Mouse (Mus musculus): ENCODE measurements around the gene Dpf3.

The Dpf3 gene

GRCm38 (mm10) chr12:83496336-83496735 lies 8.8 kb upstream of the Dpf3 start:
- no peak for DNase-seq (ENCODE audit: low spot score)

GRCm38 (mm10) chr12:83495961-83496282 lies 8.4 kb upstream of the Dpf3 start:
- no peak for DNase-seq (ENCODE audit: low spot score)

GRCm38 (mm10) chr12:83495248-83495960 lies 7.9 kb upstream of the Dpf3 start:
- no peak for DNase-seq (ENCODE audit: low spot score)

- peak; percentile 77 for DNase-seq (ENCODE audit: low spot score)
Measured at GRCm38 (mm10) chr12:83494196-83494595, 6.7 kb upstream of the Dpf3 start.

- DNase-seq (ENCODE audit: low spot score): no peak
Measured at GRCm38 (mm10) chr12:83492808-83493207, 5.3 kb upstream of the Dpf3 start.

- no peak for DNase-seq (ENCODE audit: low spot score)
Measured at GRCm38 (mm10) chr12:83491609-83492008, 4.1 kb upstream of the Dpf3 start.

GRCm38 (mm10) chr12:83489748-83490147 lies 2.2 kb upstream of the Dpf3 start:
- DNase-seq (ENCODE audit: low spot score): no peak

- DNase-seq (ENCODE audit: low spot score): no peak
Measured at GRCm38 (mm10) chr12:83488211-83488941, 860 bp upstream of the Dpf3 start.

GRCm38 (mm10) chr12:83486671-83487461 lies 650 bp downstream of the Dpf3 start:
- DNase-seq (ENCODE audit: low spot score): peak; percentile 14

- DNase-seq (ENCODE audit: low spot score): no peak
Measured at GRCm38 (mm10) chr12:83485911-83486670, 1.4 kb downstream of the Dpf3 start.

GRCm38 (mm10) chr12:83484855-83485745 lies 2.4 kb downstream of the Dpf3 start:
- DNase-seq (ENCODE audit: low spot score): no peak

- no peak for DNase-seq (ENCODE audit: low spot score)
Measured at GRCm38 (mm10) chr12:83483653-83484052, 3.9 kb downstream of the Dpf3 start.

- no peak for DNase-seq (ENCODE audit: low spot score)
Measured at GRCm38 (mm10) chr12:83481439-83481838, 6.1 kb downstream of the Dpf3 start.

- DNase-seq (ENCODE audit: low spot score): no peak
Measured at GRCm38 (mm10) chr12:83479818-83480401, 7.6 kb downstream of the Dpf3 start.

- no peak for DNase-seq (ENCODE audit: low spot score)
Measured at GRCm38 (mm10) chr12:83479140-83479539, 8.4 kb downstream of the Dpf3 start.

- no peak for DNase-seq (ENCODE audit: low spot score)
Measured at GRCm38 (mm10) chr12:83476277-83476676, 11.2 kb downstream of the Dpf3 start.

GRCm38 (mm10) chr12:83475419-83475818 lies 12.1 kb downstream of the Dpf3 start:
- no peak for DNase-seq (ENCODE audit: low spot score)

GRCm38 (mm10) chr12:83473987-83474600 lies 13.4 kb downstream of the Dpf3 start:
- no peak for DNase-seq (ENCODE audit: low spot score)

- no peak for DNase-seq (ENCODE audit: low spot score)
Measured at GRCm38 (mm10) chr12:83471760-83472159, 15.8 kb downstream of the Dpf3 start.

- DNase-seq (ENCODE audit: low spot score): no peak
Measured at GRCm38 (mm10) chr12:83470085-83470484, 17.4 kb downstream of the Dpf3 start.

Data from ovary, adult 18-20 months (tissue).